Mouse (Mus musculus): Measurements from ENCODE around the gene Zscan18. TPM values are rescaled to one million over a fixed set of nuclear protein-coding genes. Genes with fewer than 3 reads are reported as not detected.
"Not testable (repeated sequence)": the region's sequence is repeated elsewhere in the genome, so short reads cannot be mapped to it uniquely, and the experiment has no call there.

The Zscan18 gene
- 20.1 and 22.9 TPM in 2 replicates for polyA plus RNA-seq (2015; fragmentation: Nextera tagmentation; extraction: Ambion mirVana)

- WGBS, result 4% methylated on average over 31 of the region's 31 CpGs
- Histone ChIP-seq H3K4me1 (replicated peaks) (peaks cover 7% of the 10 kb centered on the region; the same call in 1 of the 2 replicates), H3K27ac (peak within 1 kb of the TSS; percentile 91), H3K4me2 (peak within 1 kb of the TSS; percentile 75), H3K9me3 (peaks cover 12% of the 10 kb centered on the region; the same call in 1 of the 2 replicates), H3K27me3 (no peaks in the 10 kb centered on the region), H3K36me3 (peaks cover 27% of the 10 kb centered on the region), H3K4me3 (peak within 1 kb of the TSS; percentile 50), H3K9ac (peak within 1 kb of the TSS; percentile 80)
- ATAC-seq (ENCODE audit: low FRiP score), result peak; percentile 97
Observed at GRCm38 (mm10) chr7:12802866-12803726, at the start of gene Zscan18. Zscan18 (minus strand) TSS chr7:12803635.

DNA sequence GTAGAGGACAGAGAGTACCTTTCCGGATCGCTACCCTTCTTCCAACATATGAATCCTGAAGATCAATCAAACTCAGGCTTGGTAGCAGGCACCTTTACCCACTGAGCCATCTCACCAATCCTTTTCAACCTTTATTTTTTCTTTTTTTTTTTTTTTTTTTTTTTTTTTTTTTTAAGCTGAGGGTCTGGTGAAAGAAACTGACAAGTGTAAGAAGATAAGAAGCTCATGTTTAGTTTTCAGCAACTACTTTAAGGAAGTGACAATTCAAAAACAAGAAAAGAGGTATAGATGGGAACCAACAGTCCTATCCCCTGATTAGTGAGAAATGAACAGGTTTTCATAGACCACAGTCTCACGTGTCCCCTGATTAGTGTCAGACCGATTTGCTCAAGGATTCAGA, 32.3 kb upstream of the Zscan18 start:
- Histone ChIP-seq H3K4me3 (peak overlapping the region; percentile 53), H3K27me3 (no peaks in the 10 kb centered on the region), H3K9ac (no peak overlapping the region), H3K27ac (no peak overlapping the region), H3K36me3 (peaks cover 46% of the 10 kb centered on the region), H3K4me1 (replicated peaks) (no peaks in the 10 kb centered on the region), H3K9me3 (peaks cover 39% of the 10 kb centered on the region), H3K4me2 (peak overlapping the region; percentile 48)
- WGBS, result 93% methylated on average over 4 of the region's 4 CpGs
- no peak for ATAC-seq (ENCODE audit: low FRiP score)

GRCm38 (mm10) chr7:12835193-12835671, 31.8 kb upstream of the Zscan18 start:
- H3K9ac ChIP-seq, result peak overlapping the region; percentile 74
- 45% methylated on average over 13 of the region's 13 CpGs for WGBS
- ATAC-seq (ENCODE audit: low FRiP score), result peak; percentile 71

DNA sequence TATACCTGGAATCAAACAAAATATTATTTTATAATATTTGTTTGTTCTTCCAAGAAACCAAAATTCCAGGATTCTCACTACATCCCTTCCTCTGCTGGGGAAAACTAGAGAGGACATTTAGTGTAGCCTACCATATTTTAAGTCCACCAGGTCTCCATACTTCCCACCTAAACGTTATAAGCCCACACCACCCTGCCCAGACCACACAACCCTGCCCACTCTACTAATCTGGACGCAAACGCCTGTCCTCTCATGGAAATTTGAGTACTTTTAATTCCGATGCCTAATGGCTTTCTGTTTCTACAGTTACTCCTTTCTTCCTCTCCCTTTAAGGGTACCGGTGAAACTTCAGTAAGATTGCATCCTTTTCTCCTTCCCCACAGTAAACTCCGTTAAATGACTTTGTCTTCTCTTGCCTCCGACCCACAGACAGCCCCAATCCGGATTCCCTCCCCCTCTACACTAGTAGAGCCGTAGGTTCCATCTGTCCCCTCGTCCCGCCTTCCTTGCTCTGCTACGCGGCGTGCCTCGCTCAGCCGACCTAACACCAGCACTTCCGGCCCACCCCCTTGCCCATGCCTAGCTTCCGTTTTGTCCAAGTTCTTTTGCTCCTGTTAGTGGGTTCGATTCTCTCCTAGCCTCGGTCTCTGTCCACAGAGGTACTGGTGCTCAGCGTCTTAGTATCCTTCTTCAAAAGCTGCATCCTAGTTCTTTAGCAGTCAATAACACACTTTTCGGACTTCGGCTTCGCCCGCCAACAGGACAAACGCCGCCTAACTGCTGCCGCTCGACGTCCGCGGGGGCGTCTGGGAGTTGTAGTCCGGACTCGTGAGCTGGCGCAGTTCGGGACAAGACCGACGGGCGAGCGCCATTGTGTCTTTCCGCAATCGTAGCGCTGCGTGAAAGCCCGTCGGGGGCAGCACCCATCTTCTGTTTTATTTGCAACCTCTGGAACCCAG, 31.0 kb upstream of the Zscan18 start, which contains the start of gene Zfp110:
Gene Zfp110, plus strand, starts transcription at position 600 of the 959 bp plus-strand sequence.
- H3K4me3 ChIP-seq, result peak within 1 kb of the TSS; percentile 53
- ATAC-seq (ENCODE audit: low FRiP score), result peak; percentile 97
- no peaks in the 10 kb centered on the region for H3K27me3 ChIP-seq
- H3K4me2 ChIP-seq, result peak within 1 kb of the TSS; percentile 48
- no peaks in the 10 kb centered on the region for H3K4me1 ChIP-seq (replicated peaks)
- peaks cover 28% of the 10 kb centered on the region for H3K9me3 ChIP-seq
- H3K27ac ChIP-seq, result peak within 1 kb of the TSS; percentile 60; the same call in 1 of the 2 replicates
- peaks cover 34% of the 10 kb centered on the region for H3K36me3 ChIP-seq
- peak within 1 kb of the TSS; percentile 74 for H3K9ac ChIP-seq
- 4% methylated on average over 47 of the region's 47 CpGs for WGBS

More at GRCm38 (mm10) chr7:12835193-12835671, 31.8 kb upstream of the Zscan18 start:
- peak overlapping the region; percentile 53 for H3K4me3 ChIP-seq
- H3K4me2 ChIP-seq, result peak overlapping the region; percentile 48
- peaks cover 40% of the 10 kb centered on the region for H3K36me3 ChIP-seq
- peaks cover 34% of the 10 kb centered on the region for H3K9me3 ChIP-seq
- H3K27me3 ChIP-seq, result no peaks in the 10 kb centered on the region
- peak overlapping the region; percentile 60; the same call in 1 of the 2 replicates for H3K27ac ChIP-seq
- no peaks in the 10 kb centered on the region for H3K4me1 ChIP-seq (replicated peaks)

DNA sequence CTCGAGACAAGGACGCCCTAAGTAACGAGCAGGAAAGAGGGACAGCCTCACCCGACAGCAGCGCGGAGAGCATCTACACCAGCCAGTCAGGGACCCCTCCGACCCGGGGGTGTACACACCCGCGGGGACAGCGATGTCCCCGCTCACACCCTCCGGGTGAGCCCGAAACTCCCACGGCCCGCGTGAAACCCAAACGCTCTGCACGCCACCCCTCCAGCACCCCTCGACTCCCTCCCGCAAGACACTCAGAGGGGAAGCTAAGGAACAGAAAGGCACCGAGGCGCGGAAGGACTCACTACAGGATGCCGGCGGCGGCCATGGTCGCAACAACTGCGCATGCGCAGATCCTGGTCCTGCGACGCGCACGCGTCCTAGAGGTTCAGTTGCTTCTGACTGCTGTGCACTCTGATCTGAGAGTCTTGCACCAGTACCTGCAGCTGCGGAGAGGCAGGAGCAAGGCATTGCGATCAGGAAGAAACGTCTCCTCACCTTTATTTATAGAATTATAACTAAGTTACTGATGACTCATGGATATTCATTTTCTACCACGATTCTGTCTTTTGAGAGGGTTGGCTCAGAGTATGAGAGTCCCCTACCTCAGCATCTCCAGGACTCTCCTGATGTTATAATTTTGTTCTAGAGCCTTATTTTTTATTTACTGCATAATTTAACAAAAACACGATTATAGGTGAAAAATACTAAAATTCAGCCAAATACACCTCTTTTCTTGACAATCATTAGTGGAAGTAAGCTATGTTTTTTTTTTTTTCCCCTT, 15.3 kb upstream of the Zscan18 start, which contains the start of gene Zfp329:
Gene Zfp329, minus strand, starts transcription at position 338 of the 775 bp plus-strand sequence.
- 0 out of 2 replicates have a peak, but pooled peaks cover 7% of the 10 kb centered on the region for H3K27me3 ChIP-seq
- peaks cover 9% of the 10 kb centered on the region for H3K4me1 ChIP-seq (replicated peaks)
- H3K9ac ChIP-seq, result peak within 1 kb of the TSS; percentile 94
- peaks cover 23% of the 10 kb centered on the region for H3K36me3 ChIP-seq
- under 1% methylated on average over 40 of the region's 40 CpGs for WGBS
- H3K9me3 ChIP-seq, result peaks cover 29% of the 10 kb centered on the region
- H3K4me2 ChIP-seq, result peak within 1 kb of the TSS; percentile 66
- peak within 1 kb of the TSS; percentile 95 for H3K27ac ChIP-seq
- peak; percentile 96 for ATAC-seq (ENCODE audit: low FRiP score)
- H3K4me3 ChIP-seq, result peak within 1 kb of the TSS; percentile 79

DNA sequence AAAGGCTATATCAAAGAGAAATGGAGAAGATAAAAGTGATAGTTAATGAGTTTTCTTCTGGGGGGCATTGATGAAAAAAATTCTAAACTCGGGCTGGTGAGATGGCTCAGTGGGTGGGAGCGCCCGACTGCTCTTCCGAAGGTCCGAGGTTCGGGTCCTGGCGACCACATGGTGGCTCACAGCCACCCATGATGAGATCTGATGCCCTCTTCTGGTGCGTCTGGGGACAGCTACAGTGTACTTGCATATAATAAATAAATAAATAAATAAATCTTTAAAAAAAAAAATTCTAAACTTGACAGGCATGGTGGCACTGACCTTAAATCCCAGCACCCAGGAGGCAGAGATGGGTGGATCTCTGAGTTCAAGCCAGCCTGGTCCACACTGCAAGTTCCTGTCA, 12.1 kb upstream of the Zscan18 start:
- Histone ChIP-seq H3K27me3 (0 out of 2 replicates have a peak, but pooled peaks cover 3% of the 10 kb centered on the region), H3K4me1 (replicated peaks) (peaks cover 9% of the 10 kb centered on the region), H3K36me3 (peaks cover 51% of the 10 kb centered on the region), H3K27ac (no peak overlapping the region), H3K9ac (no peak overlapping the region), H3K4me3 (no peak overlapping the region), H3K9me3 (peaks cover 45% of the 10 kb centered on the region), H3K4me2 (no peak overlapping the region)
- ATAC-seq (ENCODE audit: low FRiP score), result no peak
- WGBS, result 99% methylated on average over 8 of the region's 8 CpGs

DNA sequence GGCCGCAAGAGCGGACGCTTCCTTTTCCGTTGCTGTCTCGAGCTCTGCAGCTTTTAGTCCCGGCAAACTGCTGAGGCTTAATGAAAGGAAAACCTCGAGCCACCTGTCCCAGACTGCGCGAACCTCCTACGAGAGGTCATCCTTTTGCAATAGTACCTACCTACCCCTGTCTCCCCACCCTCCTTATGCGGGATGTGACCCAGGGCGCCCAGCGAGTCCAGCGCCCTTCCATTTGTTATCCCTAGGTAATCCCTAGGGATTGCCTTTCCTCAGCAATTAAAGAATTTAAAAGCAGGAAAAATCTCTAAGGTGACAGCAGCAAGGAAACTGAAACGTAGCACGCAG, 264 bp upstream of the Zscan18 start:
- peak overlapping the region; percentile 75 for H3K4me2 ChIP-seq

DNA sequence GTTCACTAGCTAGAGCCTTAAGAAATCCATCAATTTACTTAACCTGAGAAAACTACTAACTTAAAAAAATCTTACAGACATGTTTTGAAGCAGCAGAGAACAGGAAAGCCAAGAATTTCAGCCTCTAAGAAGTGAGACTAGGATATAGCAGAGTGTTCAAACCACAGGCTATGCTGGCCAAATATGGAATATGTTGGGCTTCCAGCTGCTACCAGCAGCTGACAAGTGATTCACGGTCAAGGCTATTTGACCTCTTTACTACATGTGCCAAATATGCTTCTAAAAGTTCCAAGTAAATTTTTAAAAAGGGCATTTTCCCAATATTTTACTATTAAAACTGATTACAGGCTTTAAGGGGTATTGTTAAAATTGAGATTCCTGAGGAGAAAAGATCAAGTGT, 3.9 kb downstream of the Zscan18 start:
- Histone ChIP-seq H3K4me3 (no peak overlapping the region), H3K27ac (no peak overlapping the region), H3K4me1 (replicated peaks) (peaks cover 7% of the 10 kb centered on the region; the same call in 1 of the 2 replicates), H3K9ac (no peak overlapping the region), H3K27me3 (no peaks in the 10 kb centered on the region), H3K4me2 (no peak overlapping the region), H3K36me3 (peaks cover 19% of the 10 kb centered on the region), H3K9me3 (peaks cover 12% of the 10 kb centered on the region)
- 86% methylated on average over 1 of the region's 1 CpGs for WGBS
- no peak for ATAC-seq (ENCODE audit: low FRiP score)

More for the DNA sequence above, 264 bp upstream of the Zscan18 start:
- Histone ChIP-seq H3K27me3 (no peaks in the 10 kb centered on the region), H3K4me1 (replicated peaks) (peaks cover 7% of the 10 kb centered on the region; the same call in 1 of the 2 replicates), H3K9me3 (peaks cover 15% of the 10 kb centered on the region), H3K4me3 (peak overlapping the region; percentile 50), H3K36me3 (peaks cover 29% of the 10 kb centered on the region), H3K9ac (peak overlapping the region; percentile 80), H3K27ac (peak overlapping the region; percentile 91)
- 1% methylated on average over 16 of the region's 16 CpGs for WGBS
- ATAC-seq (ENCODE audit: low FRiP score), result peak; percentile 91; the same call in 1 of the 2 replicates

DNA sequence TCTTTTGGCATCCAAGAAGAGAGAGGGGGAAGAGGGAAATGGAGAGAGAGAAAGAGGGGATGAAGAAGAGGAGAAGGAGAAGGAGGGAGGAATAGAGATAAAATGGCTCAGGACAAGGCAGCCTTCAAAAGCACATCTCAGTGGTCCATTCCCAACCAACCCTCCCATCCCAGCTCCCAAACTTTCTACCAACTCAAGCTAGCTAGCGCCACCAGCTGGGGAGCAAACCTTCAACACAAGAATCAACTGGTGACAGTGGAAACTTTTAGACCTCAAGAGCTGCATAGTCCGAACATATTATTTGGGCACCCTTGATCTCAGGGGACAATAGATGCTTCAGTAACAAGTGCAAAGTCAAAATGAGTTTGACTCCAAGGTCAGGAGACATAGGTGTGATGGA, 5.5 kb downstream of the Zscan18 start:
- Histone ChIP-seq H3K9me3 (peaks cover 12% of the 10 kb centered on the region), H3K4me1 (replicated peaks) (0 out of 2 replicates have a peak, but pooled peaks cover 5% of the 10 kb centered on the region), H3K27me3 (no peaks in the 10 kb centered on the region), H3K36me3 (peaks cover 19% of the 10 kb centered on the region), H3K9ac (no peak overlapping the region), H3K27ac (no peak overlapping the region), H3K4me3 (no peak overlapping the region), H3K4me2 (no peak overlapping the region)
- WGBS, result 62% methylated on average over 2 of the region's 2 CpGs
- no peak for ATAC-seq (ENCODE audit: low FRiP score)

DNA sequence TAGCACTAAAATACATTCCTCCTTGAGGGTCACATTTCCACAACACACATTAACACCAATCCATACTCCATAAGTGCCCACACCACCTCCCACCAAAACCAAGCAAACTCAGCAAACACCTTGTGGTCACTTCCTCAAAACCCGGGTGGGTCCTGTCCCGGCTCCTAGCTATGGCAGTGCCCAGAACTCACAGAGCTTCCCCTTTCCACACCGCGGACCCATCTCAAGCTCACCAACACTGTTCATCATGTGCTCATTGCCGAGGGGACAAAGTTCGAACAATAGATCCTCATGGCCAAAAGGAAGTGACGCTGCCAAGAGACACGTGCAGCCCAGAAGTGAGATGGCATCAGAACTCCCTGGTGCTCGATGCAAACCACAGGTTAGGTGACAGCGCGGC, 10.8 kb downstream of the Zscan18 start:
- H3K4me1 ChIP-seq (replicated peaks); H3K27me3 ChIP-seq; H3K9me3 ChIP-seq; H3K9ac ChIP-seq; H3K27ac ChIP-seq; H3K4me3 ChIP-seq; ATAC-seq (ENCODE audit: low FRiP score); H3K4me2 ChIP-seq: not testable (repeated sequence)
- WGBS, result 83% methylated on average over 11 of the region's 11 CpGs
- H3K36me3 ChIP-seq, result peaks cover 12% of the 10 kb centered on the region

GRCm38 (mm10) chr7:12788025-12788424, 15.4 kb downstream of the Zscan18 start:
- no peaks in the 10 kb centered on the region for H3K36me3 ChIP-seq
- H3K4me1 ChIP-seq (replicated peaks), result peaks cover 6% of the 10 kb centered on the region; the same call in 1 of the 2 replicates
- H3K27me3 ChIP-seq, result no peaks in the 10 kb centered on the region
- H3K27ac ChIP-seq, result no peak overlapping the region
- ATAC-seq (ENCODE audit: low FRiP score), result no peak
- H3K4me2 ChIP-seq, result no peak overlapping the region
- peak overlapping the region; percentile 53 for H3K9ac ChIP-seq
- 19% methylated on average over 5 of the region's 5 CpGs for WGBS
- H3K4me3 ChIP-seq, result no peak overlapping the region
- H3K9me3 ChIP-seq, result no peaks in the 10 kb centered on the region
